Mouse (Mus musculus): ENCODE data around the gene Folr2.

DNA sequence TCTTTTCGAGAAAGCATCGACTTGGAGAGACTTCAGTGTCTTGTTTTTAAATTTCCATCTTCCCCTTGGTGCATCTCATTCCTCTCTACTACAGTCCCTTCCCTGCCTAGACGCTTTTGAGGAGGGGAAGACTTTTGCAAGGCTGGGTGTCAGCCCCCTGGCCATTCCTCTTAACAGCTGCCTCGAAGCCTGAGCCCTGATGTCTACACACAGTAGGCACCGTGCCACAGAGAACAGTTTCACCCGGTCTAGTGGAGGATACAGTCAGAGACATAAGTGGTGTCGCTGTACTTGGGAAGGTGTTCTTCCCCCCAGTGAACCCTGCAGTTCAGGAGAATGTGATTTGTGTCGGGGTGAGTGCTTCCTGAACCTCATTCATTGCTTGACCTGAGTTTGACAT is 49.7 kb upstream of the Folr2 start:
- TF ChIP-seq FLI1 (IDR thresholded peaks at IDR 0.05; ENCODE audit: low read length), result no peak
- no peak for TF ChIP-seq GATA1 (IDR thresholded peaks at IDR 0.05; ENCODE audit: borderline replicate concordance, low read length)
